Mouse (Mus musculus) liver, embryonic 14.5 days (tissue): ENCODE results near the gene Gm9817. TPM values are rescaled to one million over a fixed set of nuclear protein-coding genes. Genes with fewer than 3 reads are reported as not detected.

Experiments
- ATAC-seq: fragments of 200-750 bp; cut with Nextera tagmentation; 2 replicates; pipeline ENCODE4 v1.8.0; 2017; ENCODE audit warnings: moderate number of reproducible peaks, mild to moderate bottlenecking, moderate library complexity; ENCODE audit not compliant: insufficient read depth
- DNase-seq, 3 experiments: peaks; one replicate each; pipeline ENCODE4 v3.0.0-alpha.2; 2012 to 2013; ENCODE audit warnings: low read depth in 3 of 3, low spot score in 3 of 3
- H3K27ac ChIP-seq: fragments of 300-500 bp; sonication (generic); 2 replicates; pipeline ENCODE4 v1.5.1; 2014; ENCODE audit warnings: moderate library complexity, mild to moderate bottlenecking, control low read depth, inconsistent platforms
- H3K27me3 ChIP-seq: fragments of 300-500 bp; sonication (generic); 2 replicates; pipeline ENCODE4 v1.6.1; 2014; ENCODE audit warnings: mild to moderate bottlenecking, low read length, moderate library complexity; ENCODE audit not compliant: control insufficient read depth, insufficient read depth
- H3K36me3 ChIP-seq: fragments of 300-500 bp; sonication (generic); replicated peaks from 2 replicates; pipeline ENCODE4 v1.6.1; 2014; ENCODE audit warnings: low read depth; ENCODE audit not compliant: control insufficient read depth, insufficient read depth
- H3K4me1 ChIP-seq, 2 experiments: fragments of 200-500 bp in 1 of 2; fragments of 300-500 bp in 1 of 2; sonication (generic) in 1 of 2; replicated peaks; 2 replicates each; pipeline ENCODE4 v1.6.1; 2012 to 2014; ENCODE audit warnings: antibody characterized with exemption in 1 of 2, inconsistent platforms in 1 of 2, low read length in 1 of 2; ENCODE audit not compliant: control insufficient read depth in 2 of 2, insufficient read depth in 2 of 2
- H3K4me2 ChIP-seq: fragments of 300-500 bp; sonication (generic); 2 replicates; pipeline ENCODE4 v1.6.1; 2014; ENCODE audit warnings: low read depth, mild to moderate bottlenecking, control low read depth, moderate library complexity
- H3K4me3 ChIP-seq, 2 experiments: fragments of 200-500 bp in 1 of 2; fragments of 300-500 bp in 1 of 2; sonication (generic) in 1 of 2; 2 replicates each; pipeline ENCODE4 v1.5.1; 2012 to 2014; ENCODE audit warnings: low read depth in 2 of 2, low read length in 2 of 2, mild to moderate bottlenecking in 2 of 2, control low read depth in 1 of 2, inconsistent platforms in 1 of 2, moderate library complexity in 1 of 2; ENCODE audit not compliant: insufficient read depth in 1 of 2
- H3K9ac ChIP-seq: fragments of 300-500 bp; sonication (generic); replicated peaks from 2 replicates; pipeline ENCODE4 v1.6.1; 2014; ENCODE audit warnings: mild to moderate bottlenecking, control low read depth, moderate library complexity
- H3K9me3 ChIP-seq: fragments of 300-500 bp; sonication (generic); 2 replicates; pipeline ENCODE4 v1.6.1; 2016; ENCODE audit warnings: low read length, mixed read lengths; ENCODE audit not compliant: control insufficient read depth
- CTCF ChIP-seq: IDR thresholded peaks from 2 replicates; pipeline ENCODE4 v1.5.1; 2016; ENCODE audit warnings: antibody characterized with exemption, low read depth, control low read depth
- EP300 ChIP-seq: IDR thresholded peaks from 2 replicates; pipeline ENCODE4 v1.6.1; 2016; ENCODE audit warnings: antibody characterized with exemption, low read depth
- WGBS: fragments of 180-500 bp; shearing (Covaris S2); extraction: QIAGEN DNeasy Blood & Tissue Kit; methylation state at CpG from one replicate; pipeline ENCODE4 v1.1.7; 2014; ENCODE audit not compliant: insufficient replicate concordance; 5-methylcytosine and 5-hydroxymethylcytosine counted together
- polyA plus RNA-seq, 2 experiments: library from polyadenylated mRNA; depleted of rRNA in 1 of 2; stranded (reverse) in 1 of 2; unstranded in 1 of 2; fragments of >200 nt; fragmentation: Nextera tagmentation in 1 of 2; extraction: Ambion mirVana in 1 of 2; gene quantifications; 2 replicates each; pipeline versions ENCODE4 v1.2.1 to v1.2.3; 2012 to 2014

Gm9817 gene
- polyA plus RNA-seq, 2 experiments, result not detected

DNA sequence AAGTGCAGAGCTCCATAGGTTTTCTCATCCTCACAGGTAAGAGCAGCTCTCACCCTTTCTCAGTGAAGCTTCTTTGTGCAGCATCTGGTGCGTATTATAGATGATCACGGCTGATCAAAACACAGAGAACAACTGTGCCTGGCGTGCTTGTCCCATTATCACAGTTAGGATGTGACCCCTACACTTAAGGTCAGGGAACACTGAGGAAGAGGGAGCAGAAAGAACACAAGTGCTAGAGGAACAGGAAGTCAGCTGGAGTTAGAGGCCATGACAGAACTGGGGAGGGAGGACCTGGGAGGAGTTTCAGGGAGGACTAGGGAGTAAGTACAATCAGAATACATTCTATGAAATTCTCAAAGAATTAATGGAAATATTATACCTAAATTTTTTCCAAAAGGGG is 35.0 kb upstream of the Gm9817 start:
- ATAC-seq (no peak), DNase-seq (no peak)
- H3K4me3 ChIP-seq, result no peak overlapping the region
- TF ChIP-seq CTCF, result no peak
- TF ChIP-seq EP300, result no peak
- whole genome bisulfite sequencing, result 62% methylated on average over 3 of the region's 3 CpGs
- no peak overlapping the region for H3K9ac ChIP-seq
- H3K9me3 ChIP-seq, result no peaks in the 10 kb centered on the region
- no peak overlapping the region for H3K4me2 ChIP-seq
- H3K27me3 ChIP-seq, result no peaks in the 10 kb centered on the region
- H3K36me3 ChIP-seq, result no peaks in the 10 kb centered on the region
- no peaks in the 10 kb centered on the region for H3K4me1 ChIP-seq
- no peak overlapping the region for H3K27ac ChIP-seq

DNA sequence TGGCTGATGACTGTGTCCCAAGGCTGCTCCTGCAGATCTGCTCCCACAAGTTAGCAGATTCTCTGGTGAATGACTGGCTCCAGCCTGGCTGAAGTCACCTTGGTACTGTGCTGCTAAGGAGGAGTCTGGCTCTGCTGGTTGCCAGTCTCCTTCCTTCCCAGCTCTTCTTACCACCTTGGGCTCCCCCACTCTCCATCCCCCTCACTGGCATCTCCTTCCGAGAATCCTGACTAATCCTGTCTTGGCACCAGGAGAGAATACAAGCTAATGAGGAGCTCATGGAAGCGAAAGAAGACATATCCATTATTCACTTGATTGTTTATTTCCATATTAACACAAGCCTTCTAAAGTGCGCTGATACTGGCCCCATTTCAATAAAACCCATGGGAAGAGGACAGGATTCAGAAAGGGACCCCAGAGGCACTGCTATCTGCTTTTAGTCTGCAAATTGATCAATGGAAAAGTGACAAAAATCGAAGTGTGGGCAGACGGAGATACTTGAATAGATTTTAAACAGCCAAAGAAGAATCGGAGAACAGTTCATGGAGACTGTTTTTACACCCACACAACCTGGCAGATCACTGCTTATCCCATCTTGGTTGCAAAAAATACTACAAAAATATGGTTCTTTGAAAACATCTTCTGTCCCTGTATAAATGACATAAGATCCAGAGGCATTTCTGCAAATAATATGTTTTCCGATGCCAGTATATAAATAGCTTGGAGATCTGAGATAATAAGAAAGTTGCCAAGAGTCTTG is 29.1 kb upstream of the Gm9817 start:
- TF ChIP-seq EP300, result no peak
- no peak for TF ChIP-seq CTCF
- ATAC-seq (no peak), DNase-seq (no peak)
- 65% methylated on average over 7 of the region's 7 CpGs for WGBS
- Histone ChIP-seq H3K27ac (no peak overlapping the region), H3K4me2 (no peak overlapping the region), H3K4me3 (no peak overlapping the region), H3K36me3 (no peaks in the 10 kb centered on the region), H3K9me3 (no peaks in the 10 kb centered on the region), H3K9ac (no peak overlapping the region), H3K4me1 (no peaks in the 10 kb centered on the region), H3K27me3 (no peaks in the 10 kb centered on the region)

DNA sequence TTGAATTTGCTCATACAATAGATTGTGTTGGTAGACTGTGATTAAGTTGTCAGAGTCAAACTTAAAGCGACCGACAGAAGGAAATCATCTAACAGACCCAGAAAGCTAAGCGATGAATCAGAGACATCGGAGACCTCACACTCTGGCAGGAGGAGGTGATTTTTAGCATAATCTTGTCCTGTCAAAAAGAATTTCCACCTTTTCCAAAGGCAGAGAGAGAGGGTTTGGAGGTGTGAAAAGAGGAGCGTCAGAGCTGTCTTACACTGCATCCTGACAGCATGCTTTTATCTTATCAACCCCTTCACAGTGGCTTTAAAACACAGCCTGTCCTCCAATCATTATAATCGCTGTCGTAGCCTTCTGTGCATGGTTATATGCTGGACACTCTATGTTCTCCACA is 25.7 kb upstream of the Gm9817 start:
- Histone ChIP-seq H3K27ac (no peak overlapping the region), H3K4me1 (no peaks in the 10 kb centered on the region), H3K36me3 (no peaks in the 10 kb centered on the region), H3K4me2 (no peak overlapping the region), H3K27me3 (no peaks in the 10 kb centered on the region; the same call in 1 of the 2 replicates), H3K4me3 (no peak overlapping the region), H3K9me3 (no peaks in the 10 kb centered on the region), H3K9ac (no peak overlapping the region)
- TF ChIP-seq EP300, result no peak
- WGBS, result 46% methylated on average over 7 of the region's 7 CpGs
- ATAC-seq, result no peak
- DNase-seq, result no peak

DNA sequence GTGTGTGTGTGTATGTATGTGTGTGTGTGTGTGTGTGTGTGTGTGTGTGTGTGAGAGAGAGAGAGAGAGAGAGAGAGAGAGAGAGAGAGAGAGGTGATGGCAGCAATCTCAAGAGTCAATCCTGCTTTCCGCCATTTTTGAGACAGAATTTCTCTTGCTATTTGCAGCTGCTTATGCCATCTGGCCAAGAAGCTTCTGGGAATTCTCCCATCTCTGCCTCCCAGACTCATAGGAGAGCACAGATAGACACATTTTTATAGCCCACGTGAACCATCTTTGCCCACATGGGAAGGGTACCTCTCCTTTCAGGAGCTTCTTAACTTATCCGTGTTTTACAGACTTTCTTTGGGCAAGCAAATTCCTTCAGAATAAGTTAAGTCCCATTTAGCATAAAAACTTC is 24.6 kb upstream of the Gm9817 start:
- H3K27ac ChIP-seq, result no peak overlapping the region
- TF ChIP-seq EP300 (no peak), CTCF (no peak)
- no peaks in the 10 kb centered on the region for H3K36me3 ChIP-seq
- no peak for DNase-seq
- 76% methylated on average over 3 of the region's 3 CpGs for WGBS
- H3K4me2 ChIP-seq, result no peak overlapping the region
- no peak overlapping the region for H3K9ac ChIP-seq
- no peaks in the 10 kb centered on the region; the same call in 1 of the 2 replicates for H3K27me3 ChIP-seq
- no peaks in the 10 kb centered on the region for H3K4me1 ChIP-seq
- no peaks in the 10 kb centered on the region for H3K9me3 ChIP-seq
- no peak overlapping the region for H3K4me3 ChIP-seq
- no peak for ATAC-seq

GRCm38 (mm10) chr13:45059206-45059605 is 19.3 kb upstream of the Gm9817 start:
- Histone ChIP-seq H3K27me3 (no peaks in the 10 kb centered on the region; the same call in 1 of the 2 replicates), H3K27ac (no peak overlapping the region), H3K9ac (no peak overlapping the region), H3K4me3 (no peak overlapping the region), H3K4me1 (no peaks in the 10 kb centered on the region), H3K9me3 (no peaks in the 10 kb centered on the region), H3K36me3 (no peaks in the 10 kb centered on the region), H3K4me2 (no peak overlapping the region)
- TF ChIP-seq CTCF, result no peak
- TF ChIP-seq EP300, result no peak
- WGBS, result 73% methylated on average over 17 of the region's 17 CpGs
- ATAC-seq (no peak), DNase-seq (no peak)
